Mouse (Mus musculus) forebrain, embryonic 12.5 days (tissue): ENCODE data around the gene Tmem114. TPM values are rescaled to one million over a fixed set of nuclear protein-coding genes. Genes with fewer than 3 reads are reported as not detected.

Source experiments
- ATAC-seq: fragments of 200-750 bp; cut with Nextera tagmentation; 2 replicates; pipeline ENCODE4 v1.8.0; 2017; ENCODE audit warnings: moderate TSS enrichment; ENCODE audit not compliant: low FRiP score
- H3K27ac ChIP-seq: fragments of 300-500 bp; sonication (generic); 2 replicates; pipeline ENCODE4 v1.5.1; 2016; ENCODE audit warnings: mild to moderate bottlenecking
- H3K27me3 ChIP-seq: fragments of 300-500 bp; sonication (generic); 2 replicates; pipeline ENCODE4 v1.6.1; 2016; ENCODE audit warnings: mild to moderate bottlenecking
- H3K36me3 ChIP-seq: fragments of 300-500 bp; sonication (generic); replicated peaks from 2 replicates; pipeline ENCODE4 v1.6.1; 2016; ENCODE audit warnings: mild to moderate bottlenecking
- H3K4me1 ChIP-seq: fragments of 300-500 bp; sonication (generic); 2 replicates; pipeline ENCODE4 v1.6.1; 2016
- H3K4me2 ChIP-seq: fragments of 300-500 bp; sonication (generic); 2 replicates; pipeline ENCODE4 v1.6.1; 2016; ENCODE audit warnings: mild to moderate bottlenecking, moderate library complexity
- H3K4me3 ChIP-seq: fragments of 300-500 bp; sonication (generic); replicated peaks from 2 replicates; pipeline ENCODE4 v1.5.1; 2016; ENCODE audit warnings: mild to moderate bottlenecking
- H3K9ac ChIP-seq: fragments of 300-500 bp; sonication (generic); 2 replicates; pipeline ENCODE4 v1.6.1; 2016; ENCODE audit warnings: mild to moderate bottlenecking
- H3K9me3 ChIP-seq: fragments of 300-500 bp; sonication (generic); 2 replicates; pipeline ENCODE4 v1.6.1; 2016
- WGBS: fragments of 180-500 bp; shearing (Covaris S2); methylation state at CpG from one replicate; pipeline ENCODE4 v1.1.7; 2016; 5-methylcytosine and 5-hydroxymethylcytosine counted together
- polyA plus RNA-seq: library from polyadenylated mRNA; unstranded; fragments of >200 nt; fragmentation: Nextera tagmentation; extraction: Ambion mirVana; gene quantifications from 2 replicates; pipeline ENCODE4 v1.2.1, GENCODE M21; 2016

Tmem114 gene
- polyA plus RNA-seq, 1 experiment from 2014 or later, result not detected

DNA sequence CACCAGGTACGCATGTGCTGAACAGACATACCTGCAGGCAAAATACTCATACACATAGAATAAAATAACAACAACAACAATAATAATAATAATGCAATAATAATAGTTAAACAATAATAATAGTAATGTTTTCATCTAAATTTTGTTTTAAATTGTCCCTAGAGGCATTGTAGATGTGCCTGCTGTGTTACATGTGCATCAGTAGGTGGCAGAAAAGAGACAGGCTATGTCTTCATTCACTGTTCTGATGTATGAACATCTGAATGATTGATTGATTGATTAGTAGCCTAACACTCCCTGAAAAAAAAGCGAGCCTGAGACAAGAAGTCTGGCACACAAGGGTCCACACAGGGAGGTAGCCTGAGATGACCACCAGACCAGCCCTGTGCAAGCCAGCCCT is 22.3 kb downstream of the Tmem114 start:
- Histone ChIP-seq H3K36me3 (no peaks in the 10 kb centered on the region), H3K27ac (no peak overlapping the region), H3K27me3 (0 out of 2 replicates have a peak, but pooled peaks cover 8% of the 10 kb centered on the region), H3K9me3 (no peaks in the 10 kb centered on the region), H3K9ac (no peak overlapping the region), H3K4me2 (no peak overlapping the region), H3K4me3 (no peak overlapping the region), H3K4me1 (peaks cover 8% of the 10 kb centered on the region)
- ATAC-seq, result no peak
- WGBS, result 74% methylated on average over 2 of the region's 2 CpGs

DNA sequence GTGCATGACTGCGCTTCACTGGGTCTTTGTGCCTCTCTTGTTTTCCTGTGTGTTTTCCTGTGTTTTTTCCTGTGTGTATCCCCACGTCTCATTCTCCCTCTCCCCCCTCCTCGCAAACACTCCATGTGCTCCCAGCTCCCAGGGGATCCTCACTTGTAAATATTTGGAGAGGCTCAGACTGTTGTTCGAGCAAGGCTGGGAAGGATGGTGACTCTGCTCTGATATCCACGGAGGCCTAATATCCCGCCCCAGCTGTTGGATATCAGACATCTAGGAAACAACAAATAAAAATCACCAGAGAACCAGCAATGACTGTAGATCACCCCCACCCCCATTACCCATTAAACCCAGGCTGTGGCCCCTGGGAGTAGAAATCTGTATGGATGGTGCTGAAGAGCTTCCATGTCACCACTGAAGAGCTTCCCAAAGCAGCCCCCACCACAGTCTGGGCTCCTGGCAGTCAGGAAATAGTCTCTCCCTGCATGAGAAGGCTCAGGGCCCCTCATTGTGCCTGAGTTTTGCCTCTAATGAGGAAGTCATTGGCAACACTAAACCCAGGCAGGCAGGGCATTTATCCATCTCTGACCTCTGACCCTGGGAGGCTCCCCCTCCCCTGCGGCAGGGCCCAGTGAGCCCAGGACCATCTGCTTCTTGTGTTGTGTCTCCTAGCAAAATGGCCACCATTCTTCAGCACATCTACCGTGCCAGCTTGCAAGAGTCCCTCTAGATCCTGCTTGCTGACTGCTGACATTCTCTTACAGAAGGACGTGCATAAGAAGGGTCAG is 23.6 kb downstream of the Tmem114 start:
- no peaks in the 10 kb centered on the region for H3K36me3 ChIP-seq
- no peak overlapping the region for H3K4me2 ChIP-seq
- H3K9me3 ChIP-seq, result no peaks in the 10 kb centered on the region
- H3K4me3 ChIP-seq, result no peak overlapping the region
- no peak for ATAC-seq
- no peak overlapping the region for H3K27ac ChIP-seq
- peaks cover 5% of the 10 kb centered on the region for H3K4me1 ChIP-seq
- no peak overlapping the region for H3K9ac ChIP-seq
- peaks cover 6% of the 10 kb centered on the region; the same call in 1 of the 2 replicates for H3K27me3 ChIP-seq
- WGBS, result 71% methylated on average over 9 of the region's 9 CpGs

- no peak overlapping the region for H3K4me3 ChIP-seq
- H3K9me3 ChIP-seq, result no peaks in the 10 kb centered on the region
- H3K27me3 ChIP-seq, result peaks cover 11% of the 10 kb centered on the region; the same call in 1 of the 2 replicates
- H3K9ac ChIP-seq, result no peak overlapping the region
- 90% methylated on average over 6 of the region's 6 CpGs for WGBS
- H3K27ac ChIP-seq, result no peak overlapping the region
- H3K4me1 ChIP-seq, result peaks cover 5% of the 10 kb centered on the region
- no peak overlapping the region for H3K4me2 ChIP-seq
- H3K36me3 ChIP-seq, result no peaks in the 10 kb centered on the region
- ATAC-seq, result no peak
Measured at GRCm38 (mm10) chr16:8399868-8400267, 25.1 kb downstream of the Tmem114 start.

DNA sequence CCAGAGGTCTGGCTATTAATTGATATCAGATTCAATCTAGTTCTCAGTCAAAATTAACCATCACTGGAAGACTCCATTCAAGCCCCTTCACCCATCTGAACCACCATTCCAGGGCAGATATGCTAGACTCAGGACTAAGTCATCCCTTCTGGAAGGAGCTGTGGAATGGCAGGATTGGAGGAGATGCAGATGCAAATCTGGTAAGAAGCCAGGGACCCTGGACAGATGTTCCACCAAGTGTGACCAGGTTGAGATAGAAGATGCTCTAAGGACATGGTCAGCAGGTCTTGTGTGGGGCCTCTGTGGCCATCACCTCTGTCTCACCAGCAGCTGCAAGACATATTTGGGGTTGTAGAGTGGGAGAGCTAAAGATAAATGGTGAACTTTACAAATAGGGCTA is 30.0 kb downstream of the Tmem114 start:
- no peaks in the 10 kb centered on the region; the same call in 1 of the 2 replicates for H3K4me1 ChIP-seq
- H3K27me3 ChIP-seq, result peaks cover 5% of the 10 kb centered on the region; the same call in 1 of the 2 replicates
- no peak overlapping the region for H3K27ac ChIP-seq
- H3K9me3 ChIP-seq, result no peaks in the 10 kb centered on the region
- H3K9ac ChIP-seq, result no peak overlapping the region
- H3K36me3 ChIP-seq, result no peaks in the 10 kb centered on the region
- ATAC-seq, result no peak
- no peak overlapping the region for H3K4me2 ChIP-seq
- no peak overlapping the region for H3K4me3 ChIP-seq

- no peak overlapping the region for H3K4me3 ChIP-seq
- H3K4me2 ChIP-seq, result no peak overlapping the region
- no peak overlapping the region for H3K9ac ChIP-seq
- no peaks in the 10 kb centered on the region for H3K9me3 ChIP-seq
- no peaks in the 10 kb centered on the region for H3K27me3 ChIP-seq
- 90% methylated on average over 1 of the region's 1 CpGs for WGBS
- ATAC-seq, result no peak
- H3K36me3 ChIP-seq, result no peaks in the 10 kb centered on the region
- H3K4me1 ChIP-seq, result no peaks in the 10 kb centered on the region
- H3K27ac ChIP-seq, result no peak overlapping the region
Measured at GRCm38 (mm10) chr16:8388491-8388890, 36.4 kb downstream of the Tmem114 start.

DNA sequence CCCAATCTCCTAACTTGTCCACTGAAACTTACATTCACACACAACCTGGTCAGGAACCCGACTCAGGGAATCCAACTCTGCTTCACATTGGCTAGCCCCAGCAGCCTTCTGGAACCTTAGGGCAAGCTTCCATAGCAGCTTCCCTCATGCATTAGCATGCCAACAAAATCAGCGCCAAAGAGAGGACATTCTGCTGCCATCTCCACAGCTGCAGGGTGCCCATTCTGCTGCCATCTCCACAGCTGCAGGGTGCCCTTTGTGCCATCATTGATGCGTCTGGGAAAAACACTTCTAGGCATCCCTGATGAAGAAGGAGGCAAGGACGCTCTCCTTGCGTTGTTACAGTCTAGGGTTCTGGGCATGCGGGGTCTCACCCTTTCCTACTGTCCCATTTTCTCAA is 38.5 kb downstream of the Tmem114 start:
- no peaks in the 10 kb centered on the region for H3K36me3 ChIP-seq
- H3K9me3 ChIP-seq, result no peaks in the 10 kb centered on the region
- no peak for ATAC-seq
- no peak overlapping the region for H3K4me2 ChIP-seq
- H3K9ac ChIP-seq, result no peak overlapping the region
- no peak overlapping the region for H3K27ac ChIP-seq
- H3K4me1 ChIP-seq, result no peaks in the 10 kb centered on the region
- 68% methylated on average over 6 of the region's 6 CpGs for WGBS
- H3K4me3 ChIP-seq, result no peak overlapping the region
- H3K27me3 ChIP-seq, result no peaks in the 10 kb centered on the region

GRCm38 (mm10) chr16:8385679-8386078 is 39.3 kb downstream of the Tmem114 start:
- 78% methylated on average over 5 of the region's 5 CpGs for WGBS
- no peak overlapping the region for H3K4me2 ChIP-seq
- ATAC-seq, result no peak
- no peaks in the 10 kb centered on the region for H3K27me3 ChIP-seq
- no peaks in the 10 kb centered on the region for H3K36me3 ChIP-seq
- H3K4me1 ChIP-seq, result no peaks in the 10 kb centered on the region
- H3K9ac ChIP-seq, result no peak overlapping the region
- no peaks in the 10 kb centered on the region for H3K9me3 ChIP-seq
- H3K27ac ChIP-seq, result no peak overlapping the region
- H3K4me3 ChIP-seq, result no peak overlapping the region

DNA sequence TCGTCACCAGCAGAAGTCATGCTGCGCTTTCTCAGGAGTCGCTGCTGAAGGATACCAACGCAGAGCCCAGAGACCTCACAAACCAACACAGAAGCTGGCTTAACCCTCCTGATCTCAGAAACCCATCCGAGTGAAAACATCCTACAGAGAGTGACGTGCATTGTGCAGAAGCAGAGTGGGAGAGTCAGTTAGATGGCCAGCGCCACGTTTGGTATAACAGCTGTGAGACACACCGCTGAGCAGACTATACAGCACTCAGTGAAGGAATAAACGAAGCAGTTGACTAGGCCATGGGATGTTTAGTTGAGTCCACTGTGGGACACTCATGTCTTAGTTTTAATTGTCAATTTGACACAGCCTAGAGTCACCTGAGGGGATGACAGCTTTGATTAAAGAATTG is 40.2 kb downstream of the Tmem114 start:
- H3K9me3 ChIP-seq, result no peaks in the 10 kb centered on the region
- ATAC-seq, result no peak
- no peak overlapping the region for H3K9ac ChIP-seq
- H3K27me3 ChIP-seq, result no peaks in the 10 kb centered on the region
- peaks cover 4% of the 10 kb centered on the region; the same call in 1 of the 2 replicates for H3K4me1 ChIP-seq
- H3K27ac ChIP-seq, result no peak overlapping the region
- no peak overlapping the region for H3K4me3 ChIP-seq
- no peaks in the 10 kb centered on the region for H3K36me3 ChIP-seq
- H3K4me2 ChIP-seq, result no peak overlapping the region
- WGBS, result 65% methylated on average over 10 of the region's 10 CpGs

GRCm38 (mm10) chr16:8383396-8383795 is 41.5 kb downstream of the Tmem114 start:
- H3K9ac ChIP-seq, result no peak overlapping the region
- no peak overlapping the region for H3K27ac ChIP-seq
- no peak for ATAC-seq
- peaks cover 9% of the 10 kb centered on the region; the same call in 1 of the 2 replicates for H3K4me1 ChIP-seq
- no peak overlapping the region for H3K4me2 ChIP-seq
- H3K27me3 ChIP-seq, result no peaks in the 10 kb centered on the region
- H3K36me3 ChIP-seq, result no peaks in the 10 kb centered on the region
- no peaks in the 10 kb centered on the region for H3K9me3 ChIP-seq
- H3K4me3 ChIP-seq, result no peak overlapping the region
- 84% methylated on average over 9 of the region's 9 CpGs for WGBS

GRCm38 (mm10) chr16:8363066-8363465 is 61.9 kb downstream of the Tmem114 start:
- H3K4me1 ChIP-seq, result no peaks in the 10 kb centered on the region
- no peaks in the 10 kb centered on the region for H3K36me3 ChIP-seq
- no peak overlapping the region for H3K4me3 ChIP-seq
- WGBS, result 64% methylated on average over 3 of the region's 3 CpGs
- no peak overlapping the region for H3K27ac ChIP-seq
- ATAC-seq, result no peak
- no peak overlapping the region for H3K4me2 ChIP-seq
- H3K27me3 ChIP-seq, result no peaks in the 10 kb centered on the region
- no peaks in the 10 kb centered on the region for H3K9me3 ChIP-seq
- no peak overlapping the region for H3K9ac ChIP-seq

Other genes with a start within 250 kb of the Tmem114 start
- gene Mettl22, start 45.7 kb upstream of the Tmem114 start, polyA plus RNA-seq, result 19.3 and 21.1 TPM in 2 replicates
- gene Abat, start 88.3 kb upstream of the Tmem114 start, polyA plus RNA-seq, result 37.9 and 49.9 TPM in 2 replicates
- gene Pmm2, start 212.5 kb upstream of the Tmem114 start, polyA plus RNA-seq, result 46.7 and 54.1 TPM in 2 replicates
- 24.3 and 25.4 TPM in 2 replicates for gene Tmem186, start 212.6 kb upstream of the Tmem114 start, polyA plus RNA-seq
- 191 and 210 TPM in 2 replicates for gene Carhsp1, start 247.0 kb upstream of the Tmem114 start, polyA plus RNA-seq